Mouse (Mus musculus) erythroblast, embryonic 14.5 days (primary cell): ENCODE measurements around the gene Kcnh6.

Experiments
- GATA1 ChIP-seq: IDR thresholded peaks from 2 replicates; pipeline ENCODE4 v1.6.1; 2012; ENCODE audit warnings: low read length, inconsistent platforms, mixed read lengths
- TAL1 ChIP-seq: IDR thresholded peaks from 3 replicates; pipeline ENCODE4 v1.6.1; 2012; ENCODE audit warnings: low read length, inconsistent platforms, mixed read lengths

DNA sequence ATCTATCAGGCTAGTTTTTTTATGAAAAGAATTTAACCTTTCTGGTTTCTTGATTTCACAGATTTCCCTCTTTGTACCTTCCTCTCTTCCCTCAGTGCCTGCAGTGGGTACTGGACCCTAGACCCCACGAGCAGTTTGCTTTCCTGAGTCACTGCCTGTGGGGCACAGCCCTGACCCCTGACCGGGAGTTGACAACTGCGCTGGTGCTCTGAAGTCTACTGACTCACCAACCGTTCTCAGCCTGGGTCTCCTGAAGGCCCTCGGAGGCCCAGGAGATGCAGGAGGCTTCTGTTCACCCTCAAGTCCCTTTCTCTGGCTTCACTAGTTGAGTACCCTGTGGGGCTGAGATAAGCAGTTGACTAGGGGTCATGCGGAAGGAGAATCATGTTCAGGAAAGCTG, 47.4 kb downstream of the Kcnh6 start:
- TF ChIP-seq GATA1: no peak
- TF ChIP-seq TAL1: no peak
